Mouse (Mus musculus) duodenum, adult 2 months (tissue): ENCODE data around the gene Taz. TPM values are rescaled to one million over a fixed set of nuclear protein-coding genes. Genes with fewer than 3 reads are reported as not detected.

Experiments used
- polyA plus RNA-seq: library from polyadenylated mRNA; depleted of rRNA; stranded (reverse); fragments of >200 nt; gene quantifications from 2 replicates; pipeline ENCODE4 v1.2.3, GENCODE M21; 2012; ENCODE audit warnings: low replicate concordance; rRNA removed

The Taz gene
- polyA plus RNA-seq = 68.3 and 76.5 TPM in 2 replicates

GRCm38 (mm10) chrX:74281732-74282394 is at the start of gene Taz, which contains the start of gene Dnase1l1:
TSS of gene Taz (plus strand) at chrX:74281912.
TSS of gene Dnase1l1 (minus strand) at chrX:74282337.

GRCm38 (mm10) chrX:74249615-74250014 is 32.1 kb upstream of the Taz start, which contains the start of gene Flna:
TSS of gene Flna (minus strand) at chrX:74249820.

GRCm38 (mm10) chrX:74254153-74254887 is 27.4 kb upstream of the Taz start, which contains the start of gene Emd:
TSS of gene Emd (plus strand) at chrX:74254687.

GRCm38 (mm10) chrX:74270062-74270901 is 11.4 kb upstream of the Taz start, which contains the start of gene Rpl10:
TSS of gene Rpl10 (plus strand) at chrX:74270812.

GRCm38 (mm10) chrX:74296538-74297448 is 15.1 kb downstream of the Taz start, which contains the start of gene Atp6ap1:
TSS of gene Atp6ap1 (plus strand) at chrX:74297097.

GRCm38 (mm10) chrX:74304867-74305700 is 23.4 kb downstream of the Taz start, which contains the start of gene Gdi1:
TSS of gene Gdi1 (plus strand) at chrX:74304998.

GRCm38 (mm10) chrX:74312540-74313464 is 31.1 kb downstream of the Taz start, which contains the start of gene Fam50a:
TSS of gene Fam50a (plus strand) at chrX:74313033.

GRCm38 (mm10) chrX:74328725-74329161 is 47.0 kb downstream of the Taz start, which contains the start of gene Plxna3:
TSS of gene Plxna3 (plus strand) at chrX:74329066.

Other genes with a start within 250 kb of the Taz start
- not detected in 2 replicates for gene Opn1mw, start 154.4 kb upstream of the Taz start, polyA plus RNA-seq
- gene Mecp2, start 146.5 kb upstream of the Taz start, polyA plus RNA-seq = 1.9 and 2.2 TPM in 2 replicates
- not detected in 2 replicates for gene Tex28, start 114.1 kb upstream of the Taz start, polyA plus RNA-seq
- not detected in 2 replicates for gene Tktl1, start 104.7 kb upstream of the Taz start, polyA plus RNA-seq
- gene Flna, start 32.1 kb upstream of the Taz start, polyA plus RNA-seq = 252 and 315 TPM in 2 replicates
- gene Emd, start 27.2 kb upstream of the Taz start, polyA plus RNA-seq = 32.5 and 51.7 TPM in 2 replicates
- 597 and 840 TPM in 2 replicates for gene Rpl10, start 11.1 kb upstream of the Taz start, polyA plus RNA-seq
- gene Dnase1l1, start 425 bp downstream of the Taz start, polyA plus RNA-seq = 13.5 and 14.5 TPM in 2 replicates
- 124 and 181 TPM in 2 replicates for gene Atp6ap1, start 15.2 kb downstream of the Taz start, polyA plus RNA-seq
- gene Gdi1, start 23.1 kb downstream of the Taz start, polyA plus RNA-seq = 40.2 and 70.9 TPM in 2 replicates
- gene Fam50a, start 31.1 kb downstream of the Taz start, polyA plus RNA-seq = 6.0 and 7.8 TPM in 2 replicates
- gene Plxna3, start 47.2 kb downstream of the Taz start, polyA plus RNA-seq = 2.7 and 6.4 TPM in 2 replicates
- 16.5 and 24.4 TPM in 2 replicates for gene Lage3, start 71.7 kb downstream of the Taz start, polyA plus RNA-seq
- 32.7 and 36.9 TPM in 2 replicates for gene Ubl4a, start 91.3 kb downstream of the Taz start, polyA plus RNA-seq
- gene Slc10a3, start 91.4 kb downstream of the Taz start, polyA plus RNA-seq = 11.5 and 11.9 TPM in 2 replicates
- 19.4 and 28.2 TPM in 2 replicates for gene Fam3a, start 111.4 kb downstream of the Taz start, polyA plus RNA-seq
- gene Ikbkg, start 111.4 kb downstream of the Taz start, polyA plus RNA-seq = 5.4 and 6.6 TPM in 2 replicates
- gene G6pdx, start 147.3 kb downstream of the Taz start, polyA plus RNA-seq = 18.2 and 22.2 TPM in 2 replicates
- gene Gm6880, start 199.5 kb downstream of the Taz start, polyA plus RNA-seq = not detected in 2 replicates